Mouse (Mus musculus) layer of hippocampus, adult 11-12 months (tissue): ENCODE results near the gene Dcaf1.

Experiments used
- DNase-seq: peaks from one replicate; pipeline ENCODE4 v3.0.0; 2022; ENCODE audit warnings: low spot score

Dcaf1 gene

GRCm38 (mm10) chr9:106879471-106879870 lies 57.8 kb downstream of the Dcaf1 start:
- no peak for DNase-seq

GRCm38 (mm10) chr9:106881071-106881755 lies 59.5 kb downstream of the Dcaf1 start:
- no peak for DNase-seq

GRCm38 (mm10) chr9:106882176-106882575 lies 60.5 kb downstream of the Dcaf1 start:
- no peak for DNase-seq

- DNase-seq = no peak
Measured at GRCm38 (mm10) chr9:106883085-106883484, 61.4 kb downstream of the Dcaf1 start.

GRCm38 (mm10) chr9:106884306-106884705 lies 62.6 kb downstream of the Dcaf1 start:
- DNase-seq = no peak

- no peak for DNase-seq
Measured at GRCm38 (mm10) chr9:106884996-106885900, 63.6 kb downstream of the Dcaf1 start.

GRCm38 (mm10) chr9:106885901-106886731 lies 64.4 kb downstream of the Dcaf1 start:
- DNase-seq = peak; percentile 50

GRCm38 (mm10) chr9:106886828-106887702 lies 65.4 kb downstream of the Dcaf1 start, which contains the start of gene Rbm15b:
Gene Rbm15b (minus strand): TSS chr9:106887428.
- DNase-seq = peak; percentile 99

- no peak for DNase-seq
Measured at GRCm38 (mm10) chr9:106888346-106888745, 66.7 kb downstream of the Dcaf1 start.

- no peak for DNase-seq
Measured at GRCm38 (mm10) chr9:106889321-106889720, 67.6 kb downstream of the Dcaf1 start.

- DNase-seq = no peak
Measured at GRCm38 (mm10) chr9:106890496-106891240, 69.0 kb downstream of the Dcaf1 start.

GRCm38 (mm10) chr9:106891341-106891741 lies 69.7 kb downstream of the Dcaf1 start:
- no peak for DNase-seq

- DNase-seq = peak; percentile 99
Measured at GRCm38 (mm10) chr9:106891829-106892551, 70.3 kb downstream of the Dcaf1 start, which contains the start of gene Manf. Gene Manf (minus strand): TSS chr9:106891979.

GRCm38 (mm10) chr9:106892552-106892875 lies 70.8 kb downstream of the Dcaf1 start:
- DNase-seq = no peak

- no peak for DNase-seq
Measured at GRCm38 (mm10) chr9:106893327-106893726, 71.7 kb downstream of the Dcaf1 start.

GRCm38 (mm10) chr9:106898901-106899300 lies 77.2 kb downstream of the Dcaf1 start:
- DNase-seq = no peak

GRCm38 (mm10) chr9:106901596-106901995 lies 79.9 kb downstream of the Dcaf1 start:
- DNase-seq = no peak

- DNase-seq = no peak
Measured at GRCm38 (mm10) chr9:106903099-106903790, 81.6 kb downstream of the Dcaf1 start.

- DNase-seq = no peak
Measured at GRCm38 (mm10) chr9:106903791-106904134, 82.1 kb downstream of the Dcaf1 start.
